Mouse (Mus musculus) liver, adult 2 months (tissue): Measurements from ENCODE around the gene Rapgef3.

Experiments
- CTCF ChIP-seq: fragments of 200-500 bp; IDR thresholded peaks from 2 replicates; pipeline ENCODE4 v1.5.1; 2011; ENCODE audit warnings: low read depth, low read length, control low read depth
- POLR2A ChIP-seq: fragments of 200-500 bp; IDR thresholded peaks from 2 replicates; pipeline ENCODE4 v1.6.1; 2011; ENCODE audit warnings: low read length, control low read depth; ENCODE audit not compliant: insufficient read depth; ENCODE audit errors: extremely low read depth

GRCm38 (mm10) chr15:97727048-97727447 lies 40.7 kb downstream of the Rapgef3 start:
- TF ChIP-seq CTCF (no peak), POLR2A (no peak)
